Mouse (Mus musculus) ES-E14 (cell line): ENCODE measurements around the gene 1700030K09Rik. TPM values are rescaled to one million over a fixed set of nuclear protein-coding genes. Genes with fewer than 3 reads are reported as not detected.

Experiments used
- DNase-seq: peaks from one replicate; pipeline ENCODE4 v3.0.0-alpha.2; 2013; ENCODE audit warnings: low read depth, low spot score
- H3K27ac ChIP-seq: 2 replicates; pipeline ENCODE4 v1.5.1; 2012; ENCODE audit warnings: low read depth, mild to moderate bottlenecking, low read length, moderate library complexity, mixed read lengths; ENCODE audit not compliant: poor library complexity, insufficient read depth, severe bottlenecking
- H3K36me3 ChIP-seq: 2 replicates; pipeline ENCODE4 v1.6.1; 2012; ENCODE audit warnings: mild to moderate bottlenecking, low read length, moderate library complexity, mixed read lengths; ENCODE audit not compliant: control insufficient read depth, poor library complexity, insufficient read depth, severe bottlenecking
- H3K4me1 ChIP-seq, 2 experiments: fragments of 150-350 bp in 1 of 2; sonication (generic) in 1 of 2; 2 replicates each; pipeline ENCODE4 v1.6.1; 2012; ENCODE audit warnings: low read length in 2 of 2, mild to moderate bottlenecking in 1 of 2, mixed read lengths in 1 of 2; ENCODE audit not compliant: control insufficient read depth in 2 of 2, insufficient read depth in 2 of 2, poor library complexity in 1 of 2
- H3K4me3 ChIP-seq, 2 experiments: fragments of 150-350 bp in 1 of 2; sonication (generic) in 1 of 2; 2 replicates each; pipeline ENCODE4 v1.5.1; 2012; ENCODE audit warnings: low read length in 2 of 2, low read depth in 1 of 2, mild to moderate bottlenecking in 1 of 2, mixed read lengths in 1 of 2; ENCODE audit not compliant: insufficient read depth in 1 of 2, poor library complexity in 1 of 2, severe bottlenecking in 1 of 2
- H3K9ac ChIP-seq: 2 replicates; pipeline ENCODE4 v1.6.1; 2012; ENCODE audit warnings: low read depth, mild to moderate bottlenecking, low read length, mixed read lengths; ENCODE audit not compliant: poor library complexity, insufficient read depth, severe bottlenecking
- H3K9me3 ChIP-seq: fragments of 150-350 bp; sonication (generic); 2 replicates; pipeline ENCODE4 v1.6.1; 2012; ENCODE audit warnings: low read depth, mild to moderate bottlenecking, low read length; ENCODE audit not compliant: control insufficient read depth, insufficient read depth
- CHD2 ChIP-seq: IDR thresholded peaks from 2 replicates; pipeline ENCODE4 v1.6.1; 2014; ENCODE audit warnings: mild to moderate bottlenecking, low read depth, low read length, inconsistent platforms
- HCFC1 ChIP-seq: IDR thresholded peaks from 2 replicates; pipeline ENCODE4 v1.6.1; 2012; ENCODE audit warnings: low read length, inconsistent platforms, borderline replicate concordance; ENCODE audit not compliant: insufficient read depth
- MAFK ChIP-seq: IDR thresholded peaks from 2 replicates; pipeline ENCODE4 v1.6.1; 2014; ENCODE audit warnings: mild to moderate bottlenecking, low read depth, low read length, inconsistent platforms; ENCODE audit not compliant: insufficient read depth
- ZC3H11A ChIP-seq: IDR thresholded peaks from 2 replicates; pipeline ENCODE4 v1.6.1; 2012; ENCODE audit warnings: low read depth, mild to moderate bottlenecking, inconsistent platforms, low read length, borderline replicate concordance
- ZNF384 ChIP-seq: IDR thresholded peaks from 2 replicates; pipeline ENCODE4 v1.6.1; 2012; ENCODE audit warnings: low read depth, low read length, inconsistent platforms
- in situ Hi-C, 2 experiments: fragments of 600-800 bp; cut with MboI; formaldehyde crosslinking; loops; one replicate each; pipeline ENCODE4 v1.15.1; 2025; ENCODE audit warnings: low sequenced_read_pairs in 2 of 2, inconsistent platforms in 1 of 2; ENCODE audit not compliant: unreplicated experiment in 2 of 2
- total RNA-seq: library from RNA; depleted of rRNA; stranded (reverse); fragments of 300-350 nt; gene quantifications from 2 replicates; pipeline ENCODE4 v1.2.3, GENCODE M21; 2012; rRNA removed

1700030K09Rik gene
- total RNA-seq, 1 experiment: 9.0 TPM

- no peak overlapping the region for H3K27ac ChIP-seq
- H3K9me3 ChIP-seq: no peaks in the 10 kb centered on the region
- H3K9ac ChIP-seq: no peak overlapping the region
- no peak for DNase-seq
- TF ChIP-seq ZNF384 (no peak), HCFC1 (no peak), ZC3H11A (no peak), CHD2 (no peak), MAFK (no peak)
- peaks cover 2 to 6% of the 10 kb centered on the region in 2 experiments; a peak in 2 of 4 replicates for H3K4me1 ChIP-seq
- in situ Hi-C loops: no loop called here
- no peaks in the 10 kb centered on the region for H3K36me3 ChIP-seq
- no peak overlapping the region for H3K4me3 ChIP-seq
Measured at GRCm38 (mm10) chr8:72504637-72505314, 61.1 kb downstream of the 1700030K09Rik start.

GRCm38 (mm10) chr8:72507505-72507904 lies 63.8 kb downstream of the 1700030K09Rik start:
- no peak overlapping the region for H3K4me3 ChIP-seq
- no peak for DNase-seq
- H3K9me3 ChIP-seq: no peaks in the 10 kb centered on the region
- H3K27ac ChIP-seq: no peak overlapping the region
- H3K4me1 ChIP-seq: peaks cover 1 to 5% of the 10 kb centered on the region in 2 experiments; a peak in 2 of 4 replicates
- no peak overlapping the region for H3K9ac ChIP-seq
- no peak for TF ChIP-seq ZNF384
- no peak for TF ChIP-seq CHD2
- TF ChIP-seq ZC3H11A: no peak
- TF ChIP-seq MAFK: no peak
- no peak for TF ChIP-seq HCFC1
- H3K36me3 ChIP-seq: no peaks in the 10 kb centered on the region
- in situ Hi-C loops: no loop called here

Other genes with a start within 250 kb of the 1700030K09Rik start
- gene Cib3, start 231.0 kb upstream of the 1700030K09Rik start, total RNA-seq: 0.31 and 0.37 TPM in 2 replicates
- not detected in 2 replicates for gene Gm11034, start 230.2 kb upstream of the 1700030K09Rik start, total RNA-seq
- 28.2 and 41.6 TPM in 2 replicates for gene Fam32a, start 224.2 kb upstream of the 1700030K09Rik start, total RNA-seq
- 15.9 and 21.2 TPM in 2 replicates for gene Ap1m1, start 203.9 kb upstream of the 1700030K09Rik start, total RNA-seq
- 13.0 and 21.2 TPM in 2 replicates for gene Gm10282, start 138.6 kb upstream of the 1700030K09Rik start, total RNA-seq
- gene Klf2, start 124.8 kb upstream of the 1700030K09Rik start, total RNA-seq: 55.0 and 58.5 TPM in 2 replicates
- gene Eps15l1, start 22.4 kb upstream of the 1700030K09Rik start, total RNA-seq: 39.5 and 41.7 TPM in 2 replicates
- gene Calr3, start within 50 bp of the 1700030K09Rik start, total RNA-seq: 3.1 and 3.2 TPM in 2 replicates
- gene Cherp, start 31.3 kb downstream of the 1700030K09Rik start, total RNA-seq: 55.1 and 60.5 TPM in 2 replicates
- gene Slc35e1, start 48.7 kb downstream of the 1700030K09Rik start, total RNA-seq: 91.1 and 97.0 TPM in 2 replicates
- gene Med26, start 104.4 kb downstream of the 1700030K09Rik start, total RNA-seq: 13.6 and 15.3 TPM in 2 replicates
- gene Smim7, start 127.2 kb downstream of the 1700030K09Rik start, total RNA-seq: 45.2 and 50.1 TPM in 2 replicates
- gene Tmem38a, start 128.2 kb downstream of the 1700030K09Rik start, total RNA-seq: 13.2 and 16.4 TPM in 2 replicates
- gene Nwd1, start 202.8 kb downstream of the 1700030K09Rik start, total RNA-seq: 0.26 and 0.76 TPM in 2 replicates